Mouse (Mus musculus): Measurements from ENCODE around the gene Olfr455.

Olfr455 gene

DNA sequence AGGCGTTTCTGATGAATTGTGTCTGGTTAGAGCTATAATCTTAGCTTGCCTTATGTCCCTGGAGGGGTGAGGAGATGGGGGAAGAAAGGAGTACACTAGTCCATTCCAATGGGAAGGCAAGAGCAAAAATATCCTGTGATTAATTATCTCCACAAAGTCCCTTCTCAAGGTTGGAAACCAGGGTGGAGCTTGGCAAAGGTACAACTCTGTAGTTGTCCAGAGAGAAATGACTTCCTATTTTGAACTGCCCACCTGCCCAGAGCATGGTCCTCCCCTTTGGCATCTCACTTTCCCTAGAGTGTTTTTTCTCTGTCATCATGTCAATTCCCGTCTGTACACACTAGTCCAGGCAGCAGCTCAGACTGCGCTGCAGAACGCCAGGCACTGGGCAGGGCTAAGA, at the start of gene Olfr455:
Olfr455 (minus strand) TSS at position 127 of the 400 bp plus-strand sequence.
- no peak for DNase-seq (ENCODE audit: low read depth)

DNA sequence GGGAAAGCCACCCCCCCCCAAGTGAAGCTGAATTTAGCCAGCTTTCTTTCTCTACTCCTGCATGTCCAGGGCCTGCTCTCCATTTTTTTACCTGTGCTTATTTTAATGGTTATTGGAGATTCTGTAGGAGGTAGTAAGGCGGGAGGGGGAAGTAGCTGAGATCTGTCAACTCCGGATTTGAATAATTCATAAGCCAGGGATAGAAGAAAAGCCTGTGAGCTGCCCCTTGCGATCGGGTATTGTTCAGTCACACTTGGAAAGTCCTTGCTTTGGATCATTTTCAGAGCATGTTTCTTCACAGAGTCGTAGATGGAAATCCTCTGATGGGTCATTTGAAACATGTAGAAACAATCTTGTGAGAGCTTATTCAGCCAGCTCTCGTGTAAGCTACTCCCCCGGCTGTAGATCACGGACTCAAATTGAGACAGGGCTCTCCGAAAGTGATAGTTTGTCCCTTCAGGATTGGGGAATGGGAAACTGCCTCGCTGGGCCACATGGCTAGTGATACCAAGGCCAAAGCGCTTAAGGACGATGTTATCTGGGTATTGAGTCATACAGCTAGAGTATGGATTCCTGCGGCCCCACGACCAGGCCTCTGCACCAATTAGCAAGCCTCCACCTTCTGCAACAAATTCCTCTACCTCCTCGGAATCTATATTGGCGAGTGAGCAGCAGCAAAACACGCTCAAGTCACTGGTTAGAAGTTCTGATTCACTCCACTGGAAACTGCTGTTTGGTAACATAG, 45.9 kb upstream of the Olfr455 start:
- DNase-seq (ENCODE audit: low read depth) = no peak

DNA sequence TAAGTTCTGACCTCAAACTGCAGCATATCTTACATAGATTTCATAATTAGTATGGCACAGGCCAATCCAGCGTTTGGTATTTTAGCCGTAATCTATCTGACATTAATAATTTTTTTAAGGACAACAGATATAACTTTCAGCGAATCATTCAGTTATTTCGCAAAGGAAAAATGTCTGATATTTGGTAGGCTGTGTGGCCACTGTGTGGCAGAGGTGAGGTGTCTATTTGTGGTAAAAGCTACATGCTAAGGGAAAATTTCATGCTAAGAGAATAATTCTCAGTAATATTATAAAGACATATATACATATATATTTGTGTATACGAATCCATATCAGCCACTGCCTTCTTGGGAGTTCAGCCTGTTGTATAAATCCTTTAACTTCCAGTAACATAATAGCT, 39.2 kb upstream of the Olfr455 start:
- DNase-seq (ENCODE audit: low read depth) = peak; percentile 20

DNA sequence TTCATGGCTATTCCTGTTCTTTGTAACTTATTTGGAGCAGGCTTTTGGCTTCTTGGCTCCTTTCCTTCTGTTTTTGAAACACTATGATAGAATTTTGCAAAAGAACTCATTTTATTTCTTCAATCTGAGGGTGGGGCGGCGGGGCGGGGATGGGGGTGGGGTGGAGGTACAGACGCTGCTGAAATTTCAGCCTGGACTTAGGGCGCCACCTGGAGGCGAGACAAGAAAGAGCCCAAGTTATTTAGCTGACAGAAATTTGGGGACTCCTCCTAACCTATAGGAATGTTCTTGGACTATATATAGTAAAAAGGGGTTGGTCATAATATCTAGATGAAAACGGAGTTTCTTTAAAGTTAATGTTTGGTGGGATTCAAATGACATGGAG, 36.1 kb upstream of the Olfr455 start:
- peak; percentile 91 for DNase-seq (ENCODE audit: low read depth)

DNA sequence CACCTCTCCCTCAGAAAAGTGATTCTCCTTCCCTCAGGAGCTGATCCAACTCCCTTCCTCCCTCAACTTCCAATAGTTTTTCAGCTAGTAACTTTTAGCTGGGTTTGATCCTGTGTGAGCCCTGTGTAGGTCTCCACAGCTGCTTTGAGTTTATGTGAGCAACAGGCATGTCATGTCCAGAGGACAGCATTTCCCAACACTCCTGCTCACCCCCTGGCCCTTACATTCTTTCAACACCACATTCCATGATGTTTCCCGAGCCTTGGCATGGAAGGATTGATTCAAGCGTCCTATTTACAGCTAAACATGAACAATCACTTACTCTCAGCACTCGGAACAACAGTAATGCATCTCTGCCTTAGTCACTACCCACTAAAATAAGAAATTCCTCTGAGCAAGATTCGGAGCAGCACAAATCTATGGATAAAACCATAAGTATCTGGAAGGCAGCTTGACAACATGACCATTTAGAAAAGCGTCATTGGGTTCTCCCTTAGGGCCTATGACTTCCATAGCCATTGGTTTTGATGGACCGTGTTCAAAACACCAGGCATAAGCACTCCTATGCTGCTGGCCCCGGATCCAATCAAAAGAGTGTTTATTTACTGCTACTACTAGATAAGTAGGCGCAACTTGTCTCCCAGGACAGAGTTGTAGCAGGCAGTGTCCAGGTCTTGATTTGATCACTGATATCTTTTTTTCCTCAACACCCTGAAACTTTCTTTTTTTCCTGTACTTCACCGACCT, 35.5 kb upstream of the Olfr455 start:
- DNase-seq (ENCODE audit: low read depth) = peak; percentile 96

DNA sequence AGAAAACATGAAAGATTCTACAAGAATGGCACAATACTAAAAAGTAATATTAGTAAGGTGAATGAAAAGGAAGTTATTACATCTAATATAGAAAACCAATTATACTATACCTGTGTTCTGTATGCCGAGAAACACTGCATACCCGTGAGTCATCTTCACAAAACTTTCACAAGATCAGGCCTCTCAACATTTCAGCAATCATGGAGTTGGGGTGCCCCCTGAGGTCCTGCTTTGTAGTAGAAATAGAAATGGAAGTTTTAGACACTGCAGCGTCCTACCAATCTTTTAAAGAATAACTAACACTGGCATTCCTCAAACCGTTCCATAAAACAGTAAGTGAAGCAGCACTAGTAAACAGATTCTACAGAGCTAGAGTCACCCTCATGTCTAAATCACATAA, 31.3 kb upstream of the Olfr455 start:
- DNase-seq (ENCODE audit: low read depth) = peak; percentile 75

DNA sequence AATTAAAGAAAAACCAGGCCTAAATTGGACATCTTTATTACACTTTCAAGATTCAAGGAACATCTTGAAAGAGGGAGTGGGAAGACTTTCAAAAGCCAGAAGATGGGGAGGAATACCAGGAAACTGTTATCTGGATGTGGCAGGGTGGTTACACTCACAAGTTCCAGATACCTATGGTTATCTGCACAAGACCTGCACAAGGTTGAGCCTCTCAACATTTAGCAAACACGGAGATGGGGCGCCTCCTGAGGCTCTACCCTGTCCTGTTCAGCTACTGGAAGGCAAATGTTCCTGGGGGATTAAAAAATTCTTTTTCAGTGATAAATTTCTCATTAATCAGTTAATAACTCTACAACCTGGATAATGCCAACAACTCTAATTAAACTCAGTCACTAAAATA, 30.0 kb upstream of the Olfr455 start:
- no peak for DNase-seq (ENCODE audit: low read depth)

DNA sequence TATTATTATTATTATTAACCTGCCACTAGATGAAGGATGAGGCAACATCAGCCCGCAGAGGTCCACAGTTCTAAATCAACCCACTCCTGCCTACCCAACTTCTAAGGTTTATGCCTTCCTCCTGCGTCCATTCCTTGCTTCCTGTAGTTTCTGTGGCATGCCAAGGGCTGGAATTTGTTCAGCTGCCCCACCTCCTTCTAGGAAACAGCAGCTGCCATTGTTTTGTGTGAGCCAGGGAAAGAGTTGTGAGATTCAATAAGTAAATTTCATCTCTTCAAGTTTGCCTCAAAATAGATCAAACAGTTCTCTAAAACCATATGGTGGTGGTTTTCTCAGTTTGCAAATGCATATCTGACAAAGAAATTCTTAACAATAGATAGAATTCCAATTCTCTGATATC, 20.8 kb upstream of the Olfr455 start:
- DNase-seq (ENCODE audit: low read depth) = no peak

DNA sequence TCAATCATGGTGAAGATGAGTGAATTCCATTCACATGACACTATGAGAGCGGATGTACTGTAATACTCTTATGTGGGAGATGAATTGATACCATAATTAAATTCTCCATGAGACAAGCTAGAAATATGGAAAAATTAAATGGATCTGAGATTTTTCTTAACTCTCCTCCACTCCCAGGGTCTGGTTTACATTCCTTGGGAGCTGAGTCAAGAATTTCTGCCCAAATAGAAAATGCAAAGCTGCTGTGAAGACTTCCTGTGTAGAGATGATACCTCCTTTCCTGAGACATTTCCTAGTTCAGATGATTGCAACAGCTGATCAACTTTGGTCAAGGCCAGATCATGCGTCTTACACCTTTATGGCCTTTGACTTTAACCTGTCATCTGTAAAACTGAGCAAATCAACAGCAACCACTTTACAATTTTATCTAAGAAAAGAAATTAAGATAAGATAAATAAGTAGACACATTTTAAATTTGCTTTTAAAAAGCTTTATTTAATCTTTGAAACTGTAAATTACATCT, 18.8 kb upstream of the Olfr455 start:
- peak; percentile 66 for DNase-seq (ENCODE audit: low read depth)

DNA sequence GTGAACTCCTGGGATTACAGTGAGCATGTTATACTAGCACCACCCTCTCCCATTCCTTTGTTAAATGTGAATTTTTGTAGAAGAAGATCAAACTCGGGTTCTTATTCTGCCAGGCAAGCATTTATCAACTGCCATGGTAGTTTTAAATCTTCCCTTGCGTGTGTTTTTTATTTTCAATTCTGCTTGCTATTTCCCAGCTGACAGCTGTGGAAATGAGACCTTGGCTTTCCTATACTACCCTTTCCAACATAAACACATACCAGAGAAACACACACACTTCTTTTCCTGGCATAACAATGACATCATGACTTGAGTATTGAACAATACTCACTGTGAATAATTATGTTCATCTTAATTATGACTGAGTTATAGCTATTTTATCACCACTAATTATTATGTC, 14.9 kb upstream of the Olfr455 start:
- peak; percentile 72 for DNase-seq (ENCODE audit: low read depth)

DNA sequence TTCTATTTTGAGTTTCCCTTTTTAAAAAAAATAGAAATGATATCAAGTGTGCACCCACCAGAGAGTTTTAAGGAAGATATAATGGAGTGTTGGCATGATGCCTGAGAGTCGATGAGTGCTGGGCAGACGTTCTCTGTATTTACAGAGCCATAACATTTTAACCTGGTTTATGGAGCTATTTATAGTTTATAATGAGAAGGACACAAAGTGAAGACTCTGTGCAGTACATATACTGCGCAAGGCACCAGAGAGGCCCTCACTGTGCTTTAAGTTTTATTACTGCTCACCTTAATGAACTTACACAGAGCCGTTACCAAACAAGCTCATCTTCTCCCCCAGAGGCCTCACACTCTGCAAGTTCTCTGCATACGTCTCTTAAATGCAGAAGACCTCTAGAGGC, 13.5 kb upstream of the Olfr455 start:
- DNase-seq (ENCODE audit: low read depth) = peak; percentile 38

DNA sequence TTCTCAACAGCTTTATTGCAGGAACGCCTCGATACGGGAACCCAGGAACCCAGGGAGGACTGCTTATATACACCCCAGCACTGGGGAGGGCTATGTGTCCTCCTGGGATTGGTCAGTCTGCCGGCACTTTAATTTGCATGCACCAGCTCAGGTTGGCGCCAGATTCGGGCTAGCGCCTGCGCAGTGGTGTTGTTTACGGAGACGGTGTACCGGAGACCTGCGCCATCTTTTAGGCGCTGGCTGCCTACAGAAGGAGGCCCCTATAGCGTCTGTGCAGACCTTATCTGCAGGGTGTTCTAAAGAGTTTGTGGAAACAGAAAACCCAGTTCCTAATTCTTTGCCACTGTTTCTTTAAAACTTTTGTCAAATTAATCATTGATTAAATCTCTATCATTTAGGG, 11.3 kb upstream of the Olfr455 start:
- no peak for DNase-seq (ENCODE audit: low read depth)

DNA sequence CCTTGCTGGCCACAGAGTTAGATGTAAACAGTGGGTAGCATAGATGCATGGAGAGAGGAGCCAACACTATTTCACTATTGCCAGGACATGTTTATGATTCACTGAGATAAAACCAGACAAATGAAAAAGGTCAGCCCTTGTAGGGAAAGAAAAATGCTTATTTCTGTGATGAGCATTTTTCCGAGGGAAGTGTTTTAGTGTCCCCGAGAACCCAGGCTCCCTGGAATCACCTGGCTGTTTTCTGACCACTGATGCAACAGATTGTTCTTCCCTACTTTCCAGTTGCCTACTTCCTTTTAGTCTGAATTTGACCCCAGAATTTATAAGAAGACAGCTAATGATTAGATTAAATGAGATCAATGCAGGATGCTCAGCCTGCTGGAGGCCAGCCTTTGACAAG, 1.2 kb downstream of the Olfr455 start:
- DNase-seq (ENCODE audit: low read depth) = peak; percentile 39

DNA sequence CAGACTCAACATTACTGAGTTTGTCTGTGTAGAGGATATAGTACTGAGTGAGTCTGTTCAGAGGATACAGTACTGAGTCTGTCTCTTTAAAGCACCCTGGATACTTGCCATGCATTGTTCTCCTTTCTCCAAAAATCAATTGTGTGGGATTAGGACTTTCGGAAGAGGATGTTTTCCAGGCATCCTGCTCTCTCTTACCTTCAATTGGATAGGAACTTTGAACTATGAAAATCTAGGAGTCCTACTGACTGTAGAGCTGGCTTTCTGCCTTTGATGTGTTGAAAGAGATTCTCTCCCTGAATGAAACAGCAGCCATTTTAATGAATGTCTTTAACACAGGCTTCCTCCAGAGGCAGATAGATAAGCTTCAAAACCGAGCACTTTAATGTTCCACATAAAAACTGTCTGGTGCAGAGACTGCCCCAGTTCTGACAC, 1.9 kb downstream of the Olfr455 start:
- peak; percentile 27 for DNase-seq (ENCODE audit: low read depth)

DNA sequence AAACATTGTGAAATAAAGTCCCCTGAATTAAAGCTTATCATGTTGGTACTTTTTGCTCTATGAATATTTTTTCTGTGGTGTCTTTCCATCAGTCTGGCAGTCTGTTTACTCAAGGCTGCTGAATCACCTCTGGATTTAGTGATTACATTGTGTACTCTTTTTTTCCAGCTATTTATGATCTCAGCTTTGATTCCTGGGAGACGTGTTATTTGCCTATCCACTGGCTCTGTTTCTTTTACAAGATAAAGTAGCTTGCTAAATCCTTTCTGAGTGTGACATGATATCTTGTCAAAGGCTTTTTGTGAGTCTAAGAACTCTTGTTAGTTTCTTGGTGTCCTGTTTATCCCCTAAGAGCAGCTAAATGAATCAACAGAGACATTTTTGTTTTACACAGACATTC, 2.5 kb downstream of the Olfr455 start:
- peak; percentile 44 for DNase-seq (ENCODE audit: low read depth)

DNA sequence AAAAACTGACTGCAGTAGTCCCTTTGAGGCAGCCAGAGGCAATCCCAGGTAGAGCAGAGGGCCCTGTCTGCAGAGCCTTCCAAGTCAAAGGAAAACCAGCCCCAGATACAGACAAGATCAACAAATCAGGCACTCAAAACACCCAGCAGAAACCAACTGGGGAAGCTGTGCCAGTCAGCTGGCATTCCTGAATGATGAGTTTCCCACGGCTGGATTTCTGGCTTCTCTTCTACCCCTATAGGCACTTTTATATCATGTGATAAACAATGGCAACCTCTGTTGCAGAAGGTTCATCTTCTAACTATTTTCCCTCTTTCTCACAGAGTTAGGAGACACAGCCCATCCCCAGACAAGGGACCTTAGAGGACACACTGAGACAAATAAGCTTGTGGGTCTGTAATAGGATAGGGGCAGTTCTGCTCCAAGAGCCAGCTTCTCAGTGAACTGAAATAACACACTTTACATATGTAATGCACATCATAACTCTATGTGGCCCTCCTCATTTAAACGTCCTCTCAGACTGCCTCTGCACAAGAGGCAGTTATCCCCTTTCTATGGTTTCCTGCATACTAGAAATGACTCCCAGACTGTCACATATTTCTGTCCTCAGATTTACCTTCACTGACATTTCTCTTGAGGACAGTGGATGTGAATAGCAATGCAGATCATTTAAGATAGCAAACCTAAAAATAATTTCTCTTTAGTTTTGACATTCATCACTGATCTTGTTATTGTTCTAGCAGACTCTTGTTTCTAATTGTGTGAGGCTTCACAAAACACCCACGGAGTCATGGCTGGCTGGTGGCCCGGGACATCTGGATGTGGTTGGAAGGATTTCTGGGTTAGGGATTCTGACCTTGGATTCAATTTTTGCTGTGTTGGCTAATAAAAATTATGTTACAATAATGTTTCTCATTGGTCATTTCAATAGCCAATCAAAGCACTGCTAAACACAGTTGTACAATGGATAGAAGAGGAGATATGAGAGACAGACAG, 5.1 kb downstream of the Olfr455 start:
- DNase-seq (ENCODE audit: low read depth) = peak; percentile 87

DNA sequence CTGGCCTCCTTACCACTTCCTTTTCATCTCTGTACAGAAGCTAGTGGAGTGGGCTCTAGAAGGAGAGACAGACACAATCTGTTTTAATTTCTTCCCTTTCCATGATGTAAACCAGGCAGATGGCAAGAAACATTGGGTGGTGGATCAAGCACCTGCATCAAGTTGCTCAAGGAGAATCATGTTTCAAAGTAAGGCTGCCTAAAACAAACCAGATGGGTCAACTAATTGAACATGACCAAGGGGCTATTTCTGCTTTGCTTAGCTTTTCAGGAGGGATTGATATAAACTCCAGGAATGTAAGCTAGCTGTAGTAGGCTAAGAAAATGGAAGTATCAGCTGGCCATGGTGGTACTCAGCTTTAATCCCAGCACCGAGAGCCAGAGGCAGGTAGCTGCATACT, 6.7 kb downstream of the Olfr455 start:
- DNase-seq (ENCODE audit: low read depth) = peak; percentile 48

DNA sequence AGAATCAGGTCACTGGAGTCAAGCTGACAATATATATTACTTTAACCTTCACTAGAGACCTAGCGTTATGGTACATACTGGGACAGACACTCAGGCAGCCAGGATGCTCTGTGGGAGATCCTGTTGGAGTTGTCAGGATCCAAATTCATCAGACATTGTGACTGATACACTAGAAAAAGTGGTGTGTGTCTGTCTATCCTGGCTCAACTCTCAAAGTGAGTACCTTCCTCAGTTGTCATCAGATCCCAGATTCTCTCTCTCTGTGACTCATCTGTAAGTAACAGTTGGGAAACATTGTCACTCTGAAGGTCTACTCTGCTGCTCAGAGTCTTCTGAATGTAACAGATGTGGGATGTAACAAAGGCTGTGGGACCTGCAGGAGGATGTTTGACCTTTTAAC, 7.7 kb downstream of the Olfr455 start:
- DNase-seq (ENCODE audit: low read depth) = no peak

DNA sequence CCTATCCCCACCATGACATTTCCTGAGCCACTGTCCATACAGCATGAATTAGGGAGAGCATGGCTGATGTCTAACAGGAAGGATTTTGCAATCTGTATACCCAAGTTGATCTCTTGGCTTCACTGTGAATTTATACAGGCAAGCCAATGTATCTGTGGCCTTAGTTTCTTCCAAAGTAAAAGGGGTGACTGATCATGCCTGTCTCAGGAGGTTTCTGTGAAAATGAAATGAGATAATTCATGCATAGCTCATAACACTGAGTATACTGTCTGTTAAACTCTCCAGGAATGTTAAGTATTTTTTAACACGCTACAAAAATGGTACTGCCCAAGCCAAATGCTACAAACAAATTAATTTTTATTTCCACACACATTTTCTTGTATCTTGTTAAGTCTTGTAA, 33.9 kb downstream of the Olfr455 start:
- DNase-seq (ENCODE audit: low read depth) = peak; percentile 58

DNA sequence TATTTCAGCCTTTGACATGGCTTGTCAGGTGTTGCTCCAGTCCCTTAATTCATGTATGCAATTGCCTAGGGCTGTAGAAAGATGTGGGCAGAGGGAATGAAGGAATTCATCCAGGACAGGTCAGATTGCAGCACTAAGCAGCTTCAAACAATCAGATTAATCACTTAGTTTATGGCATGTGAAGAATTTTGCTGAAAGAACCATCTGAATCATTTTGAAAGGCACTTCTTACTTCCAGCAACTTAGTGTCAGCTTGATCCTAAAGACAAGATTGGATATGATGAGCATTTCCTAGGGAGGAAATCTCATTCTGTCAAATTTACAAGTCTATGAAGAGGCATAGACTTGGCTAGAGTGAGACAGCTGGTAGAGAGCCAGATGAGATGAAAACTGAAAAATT, 38.1 kb downstream of the Olfr455 start:
- peak; percentile 64 for DNase-seq (ENCODE audit: low read depth)

DNA sequence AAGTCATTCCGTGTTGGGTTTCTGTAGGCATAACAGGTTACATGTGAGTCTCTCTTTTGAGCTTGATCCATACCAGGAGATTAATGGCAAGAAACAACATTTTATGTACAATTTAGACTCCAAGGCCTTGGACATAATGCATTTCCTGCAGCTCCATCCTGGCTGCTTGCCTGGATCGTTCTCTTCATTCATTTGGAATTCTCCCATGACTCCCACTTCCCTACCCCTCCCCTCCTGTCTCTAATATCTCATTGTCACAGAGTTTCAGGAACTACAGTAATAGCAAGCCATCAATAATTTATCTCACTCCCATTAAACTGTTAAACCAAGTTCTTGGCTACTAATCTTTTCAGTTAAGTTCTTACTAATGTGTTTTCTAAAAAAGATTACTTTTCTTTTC, 43.9 kb downstream of the Olfr455 start:
- DNase-seq (ENCODE audit: low read depth) = peak; percentile 57

DNA sequence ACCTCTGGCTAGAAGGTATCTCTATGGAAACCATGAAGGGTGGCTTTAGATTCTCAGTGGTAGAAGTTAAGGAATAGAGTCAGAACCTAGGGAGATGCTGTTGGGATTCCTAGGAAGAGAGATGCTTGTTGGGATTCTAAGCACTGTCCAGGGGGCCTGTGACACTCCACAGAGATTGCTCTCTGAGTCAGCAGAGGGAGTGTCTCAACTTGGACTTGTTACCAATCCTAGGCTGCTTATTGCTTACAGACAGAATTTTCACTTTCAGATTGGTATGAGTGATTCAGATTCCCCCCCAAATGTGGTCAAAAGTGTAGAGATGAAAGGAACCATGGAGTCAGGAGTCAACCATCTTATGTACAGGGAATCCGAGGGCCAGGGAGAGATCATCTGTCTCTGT, 57.7 kb downstream of the Olfr455 start:
- peak; percentile 70 for DNase-seq (ENCODE audit: low read depth)

Data from NIH3T3 (cell line).